Mouse (Mus musculus) cerebellum, adult 2 months (tissue): ENCODE results near the gene Gdpd5.

ENCODE experiments used
- CTCF ChIP-seq: fragments of 200-500 bp; IDR thresholded peaks from 2 replicates; pipeline ENCODE4 v1.5.1; 2011; ENCODE audit warnings: low read depth, mild to moderate bottlenecking, control low read depth, low read length, moderate library complexity, borderline replicate concordance; ENCODE audit not compliant: insufficient read depth
- POLR2A ChIP-seq: fragments of 200-500 bp; IDR thresholded peaks from 2 replicates; pipeline ENCODE4 v1.6.1; 2011; ENCODE audit warnings: low read length, control low read depth, borderline replicate concordance; ENCODE audit not compliant: insufficient read depth

DNA sequence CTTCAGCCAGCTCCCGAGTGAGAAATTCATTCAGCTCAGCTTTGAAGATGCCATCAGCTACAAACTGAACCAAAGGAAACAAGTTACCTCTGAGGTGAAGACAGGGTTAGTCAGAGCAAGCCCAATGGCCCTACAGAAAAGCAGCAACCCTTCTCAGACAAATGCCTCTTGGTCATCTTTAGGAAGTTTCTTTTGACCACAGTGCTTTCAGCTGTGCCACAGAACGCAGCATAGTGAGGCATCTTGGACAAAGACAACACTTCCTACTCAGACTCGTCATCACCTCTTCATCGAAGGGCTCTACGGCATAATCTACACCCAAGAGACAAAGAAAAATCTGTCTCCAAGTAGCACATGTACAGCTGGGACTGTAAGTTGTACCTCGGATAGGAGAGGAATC, 101.4 kb downstream of the Gdpd5 start:
- TF ChIP-seq CTCF = no peak
- no peak for TF ChIP-seq POLR2A
